Mouse (Mus musculus): Measurements from ENCODE around the gene Med28. TPM values are rescaled to one million over a fixed set of nuclear protein-coding genes. Genes with fewer than 3 reads are reported as not detected.

Med28 gene
- polyA plus RNA-seq, 1 experiment from 2014 or later = 193 TPM

- H3K9me3 ChIP-seq (ENCODE audit: control insufficient read depth, low read length) = no peaks in the 10 kb centered on the region
- no peak overlapping the region for H3K9ac ChIP-seq (ENCODE audit: low read length)
- no peak overlapping the region for H3K4me2 ChIP-seq (ENCODE audit: low read length)
- no peak overlapping the region for H3K27ac ChIP-seq (replicated peaks in 1 of 2; ENCODE audit: control insufficient read depth in 1 of 2, insufficient read depth in 1 of 2, low read depth in 2 of 2, low read length in 2 of 2)
- H3K4me3 ChIP-seq (ENCODE audit: control insufficient read depth in 1 of 2, insufficient read depth in 1 of 2, low read depth in 1 of 2, low read length in 2 of 2) = no peak overlapping the region
- H3K27me3 ChIP-seq (ENCODE audit: control insufficient read depth, insufficient read depth, low read length) = no peaks in the 10 kb centered on the region
- H3K4me1 ChIP-seq (ENCODE audit: control insufficient read depth in 2 of 2, insufficient read depth in 2 of 2, low read length in 2 of 2) = no peaks in the 10 kb centered on the region
- H3K36me3 ChIP-seq (ENCODE audit: control insufficient read depth, insufficient read depth, low read length) = no peaks in the 10 kb centered on the region
- 69% methylated on average over 5 of the region's 5 CpGs for WGBS
- no peak for ATAC-seq (ENCODE audit: insufficient number of reproducible peaks, insufficient read depth, low FRiP score, low read depth)
These were observed 52.8 kb downstream of the Med28 start for GRCm38 (mm10) chr5:45572816-45573215.

- WGBS = 85% methylated on average over 3 of the region's 3 CpGs
- ATAC-seq (ENCODE audit: insufficient number of reproducible peaks, insufficient read depth, low FRiP score, low read depth) = no peak
- no peaks in the 10 kb centered on the region for H3K4me1 ChIP-seq (ENCODE audit: control insufficient read depth in 2 of 2, insufficient read depth in 2 of 2, low read length in 2 of 2)
These were observed 56.7 kb downstream of the Med28 start for GRCm38 (mm10) chr5:45576716-45577115.

DNA sequence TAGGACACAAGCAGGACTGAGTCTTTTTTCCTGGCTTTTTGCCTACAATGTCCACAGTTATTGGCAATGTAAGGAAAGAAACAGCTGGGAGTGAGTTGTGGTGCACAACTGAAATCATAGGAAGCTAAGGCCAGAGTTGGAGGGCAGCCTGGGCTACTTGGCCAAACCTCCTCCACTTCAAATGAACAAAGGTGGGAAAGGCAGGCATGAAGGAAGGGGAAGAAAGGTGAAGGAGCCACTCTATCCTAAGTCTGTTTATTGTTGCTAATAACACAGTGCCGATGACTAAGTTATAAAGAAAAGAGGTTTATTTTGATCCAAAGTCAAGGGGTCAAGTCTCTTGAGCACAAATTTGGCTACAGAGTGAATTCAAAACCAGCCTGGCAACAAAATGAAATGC is 57.3 kb downstream of the Med28 start:
- Histone ChIP-seq H3K27me3 (ENCODE audit: control insufficient read depth, insufficient read depth, low read length) (no peaks in the 10 kb centered on the region), H3K4me2 (ENCODE audit: low read length) (no peak overlapping the region), H3K4me1 (ENCODE audit: control insufficient read depth in 2 of 2, insufficient read depth in 2 of 2, low read length in 2 of 2) (no peaks in the 10 kb centered on the region), H3K9me3 (ENCODE audit: control insufficient read depth, low read length) (no peaks in the 10 kb centered on the region), H3K36me3 (ENCODE audit: control insufficient read depth, insufficient read depth, low read length) (no peaks in the 10 kb centered on the region), H3K9ac (ENCODE audit: low read length) (no peak overlapping the region), H3K27ac (replicated peaks in 1 of 2; ENCODE audit: control insufficient read depth in 1 of 2, insufficient read depth in 1 of 2, low read depth in 2 of 2, low read length in 2 of 2) (no peak overlapping the region), H3K4me3 (ENCODE audit: control insufficient read depth in 1 of 2, insufficient read depth in 1 of 2, low read depth in 1 of 2, low read length in 2 of 2) (no peak overlapping the region)
- ATAC-seq (ENCODE audit: insufficient number of reproducible peaks, insufficient read depth, low FRiP score, low read depth) = no peak
- WGBS = 89% methylated on average over 1 of the region's 1 CpGs

More at GRCm38 (mm10) chr5:45576716-45577115, 56.7 kb downstream of the Med28 start:
- Histone ChIP-seq H3K27me3 (ENCODE audit: control insufficient read depth, insufficient read depth, low read length) (no peaks in the 10 kb centered on the region), H3K4me3 (ENCODE audit: control insufficient read depth in 1 of 2, insufficient read depth in 1 of 2, low read depth in 1 of 2, low read length in 2 of 2) (no peak overlapping the region), H3K9ac (ENCODE audit: low read length) (no peak overlapping the region), H3K36me3 (ENCODE audit: control insufficient read depth, insufficient read depth, low read length) (no peaks in the 10 kb centered on the region), H3K9me3 (ENCODE audit: control insufficient read depth, low read length) (no peaks in the 10 kb centered on the region), H3K27ac (replicated peaks in 1 of 2; ENCODE audit: control insufficient read depth in 1 of 2, insufficient read depth in 1 of 2, low read depth in 2 of 2, low read length in 2 of 2) (no peak overlapping the region), H3K4me2 (ENCODE audit: low read length) (no peak overlapping the region)

Other genes with a start within 250 kb of the Med28 start
- gene Qdpr, start 70.0 kb upstream of the Med28 start, polyA plus RNA-seq (2014; fragmentation: Nextera tagmentation; extraction: Ambion mirVana) = 86.7 and 88.0 TPM in 2 replicates
- gene Clrn2, start 66.5 kb upstream of the Med28 start, polyA plus RNA-seq (2014; fragmentation: Nextera tagmentation; extraction: Ambion mirVana) = not detected in 2 replicates
- gene Lap3, start 26.9 kb upstream of the Med28 start, polyA plus RNA-seq (2014; fragmentation: Nextera tagmentation; extraction: Ambion mirVana) = 70.5 and 70.6 TPM in 2 replicates
- gene Fam184b, start 119.4 kb downstream of the Med28 start, polyA plus RNA-seq (2014; fragmentation: Nextera tagmentation; extraction: Ambion mirVana) = 0.15 and 0.34 TPM in 2 replicates
- 29.1 and 32.3 TPM in 2 replicates for gene Ncapg, start 149.7 kb downstream of the Med28 start, polyA plus RNA-seq (2014; fragmentation: Nextera tagmentation; extraction: Ambion mirVana)